Mouse (Mus musculus) spleen, adult 2 months (tissue): ENCODE measurements around the gene Poldip3. TPM values are rescaled to one million over a fixed set of nuclear protein-coding genes. Genes with fewer than 3 reads are reported as not detected.
A peak's percentile ranks its signal among the peaks of the same experiment; 100 is the strongest.
"Not testable (repeated sequence)": the region's sequence is repeated elsewhere in the genome, so short reads cannot be mapped to it uniquely, and the experiment has no call there.

Experiments
- DNase-seq, 2 experiments: peaks; one replicate each; pipeline versions ENCODE4 v3.0.0 to v3.0.0-alpha.2; 2012 to 2021; ENCODE audit warnings: low spot score in 2 of 2, low read depth in 1 of 2
- H3K27ac ChIP-seq: fragments of 200-500 bp; 2 replicates; pipeline ENCODE4 v1.5.1; 2012; ENCODE audit warnings: low read length, inconsistent platforms; ENCODE audit not compliant: insufficient read depth
- H3K27me3 ChIP-seq: fragments of 200-500 bp; 2 replicates; pipeline ENCODE4 v1.6.1; 2012; ENCODE audit warnings: mild to moderate bottlenecking, moderate library complexity, low read length, inconsistent platforms; ENCODE audit not compliant: control insufficient read depth, insufficient read depth
- H3K36me3 ChIP-seq: fragments of 200-500 bp; 2 replicates; pipeline ENCODE4 v1.6.1; 2012; ENCODE audit warnings: mild to moderate bottlenecking, low read length, inconsistent platforms; ENCODE audit not compliant: control insufficient read depth, insufficient read depth
- H3K4me1 ChIP-seq: fragments of 200-500 bp; 2 replicates; pipeline ENCODE4 v1.6.1; 2011; ENCODE audit warnings: inconsistent platforms; ENCODE audit not compliant: control insufficient read depth, insufficient read depth, insufficient read length
- H3K4me3 ChIP-seq: fragments of 200-500 bp; 2 replicates; pipeline ENCODE4 v1.5.1; 2011; ENCODE audit warnings: mild to moderate bottlenecking, inconsistent platforms; ENCODE audit not compliant: insufficient read depth, insufficient read length; ENCODE audit errors: extremely low read depth
- CTCF ChIP-seq: fragments of 200-500 bp; IDR thresholded peaks from 2 replicates; pipeline ENCODE4 v1.5.1; 2011; ENCODE audit warnings: mild to moderate bottlenecking, inconsistent platforms; ENCODE audit not compliant: insufficient read depth, insufficient read length, insufficient replicate concordance; ENCODE audit errors: extremely low read depth
- POLR2A ChIP-seq: fragments of 200-500 bp; IDR thresholded peaks from 2 replicates; pipeline ENCODE4 v1.6.1; 2011; ENCODE audit warnings: low read depth, low read length, inconsistent platforms
- WGBS: fragments of 180-500 bp; shearing (Covaris S2); methylation state at CpG from one replicate; pipeline ENCODE4 v1.1.7; 2018; 5-methylcytosine and 5-hydroxymethylcytosine counted together
- polyA plus RNA-seq: library from polyadenylated mRNA; depleted of rRNA; stranded (reverse); fragments of >200 nt; gene quantifications from 2 replicates; pipeline ENCODE4 v1.2.3, GENCODE M21; 2012

Poldip3 gene
- polyA plus RNA-seq, 1 experiment: 50.6 TPM

DNA sequence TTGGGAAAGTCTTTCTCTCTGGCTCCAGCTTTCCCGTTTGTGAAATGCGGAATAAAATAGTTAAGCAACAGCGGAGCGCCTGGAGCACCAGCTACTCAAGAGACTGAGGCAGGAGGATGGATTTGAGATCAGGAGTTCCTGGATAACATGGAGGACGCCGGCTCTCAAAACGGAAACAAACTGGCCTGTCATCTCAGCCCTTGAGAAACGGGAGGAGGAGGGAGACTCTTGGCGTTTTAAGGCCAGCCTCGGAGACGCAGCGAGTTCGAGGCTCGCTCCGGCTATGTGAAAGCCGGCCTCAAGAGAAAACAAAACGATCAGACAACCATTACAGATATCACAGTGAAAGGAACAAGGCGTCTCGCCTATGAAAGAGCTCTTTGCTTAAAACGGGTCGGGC lies 789 bp downstream of the Poldip3 start:
- TF ChIP-seq CTCF (no peak), POLR2A (no peak)
- Histone ChIP-seq H3K27me3 (no peaks in the 10 kb centered on the region), H3K36me3 (peaks cover 2% of the 10 kb centered on the region; the same call in 1 of the 2 replicates), H3K4me1 (peaks cover 2% of the 10 kb centered on the region; the same call in 1 of the 2 replicates), H3K4me3 (peak overlapping the region; percentile 100), H3K27ac (peak overlapping the region; percentile 100)
- no peak for DNase-seq
- 3% methylated on average over 21 of the region's 21 CpGs for WGBS

- Histone ChIP-seq H3K4me1 (peaks cover 2% of the 10 kb centered on the region; the same call in 1 of the 2 replicates), H3K36me3 (peaks cover 2% of the 10 kb centered on the region; the same call in 1 of the 2 replicates), H3K27me3 (no peaks in the 10 kb centered on the region), H3K4me3 (no peak overlapping the region), H3K27ac (no peak overlapping the region)
- WGBS: 68% methylated on average over 6 of the region's 6 CpGs
- TF ChIP-seq CTCF (no peak), POLR2A (no peak)
- peak in 1 of 2 experiments; percentile 19 for DNase-seq
Measured at GRCm38 (mm10) chr15:83145541-83145940, 3.6 kb downstream of the Poldip3 start.

GRCm38 (mm10) chr15:83142861-83143260 lies 6.3 kb downstream of the Poldip3 start:
- DNase-seq: no peak
- no peaks in the 10 kb centered on the region for H3K27me3 ChIP-seq
- peaks cover 2% of the 10 kb centered on the region; the same call in 1 of the 2 replicates for H3K4me1 ChIP-seq
- WGBS: 92% methylated on average over 5 of the region's 5 CpGs
- H3K36me3 ChIP-seq: peaks cover 6% of the 10 kb centered on the region
- H3K4me3 ChIP-seq: no peak overlapping the region
- no peak overlapping the region for H3K27ac ChIP-seq
- no peak for TF ChIP-seq POLR2A
- TF ChIP-seq CTCF: no peak

DNA sequence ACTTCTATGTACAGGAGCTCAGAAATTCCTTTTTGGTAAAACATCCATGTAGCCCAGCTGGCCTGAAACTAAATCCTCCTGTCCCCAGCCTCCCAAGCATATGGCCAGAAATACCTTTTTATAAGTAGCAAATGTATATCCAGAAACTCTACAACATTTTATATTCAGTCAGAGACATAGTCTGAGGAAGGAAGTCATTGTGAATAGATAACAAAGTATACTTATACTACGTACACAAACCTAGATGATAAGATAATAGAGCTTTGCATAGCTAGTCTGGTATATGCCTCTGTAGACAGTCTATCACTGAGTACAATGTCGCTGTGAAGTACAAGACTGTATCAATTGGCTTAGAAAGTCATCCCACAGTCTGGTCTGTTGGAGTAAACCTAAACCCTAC lies 13.5 kb downstream of the Poldip3 start:
- no peak for DNase-seq
- H3K36me3 ChIP-seq: peaks cover 56% of the 10 kb centered on the region
- TF ChIP-seq CTCF (no peak), POLR2A (no peak)
- H3K4me3 ChIP-seq: no peak overlapping the region
- H3K4me1 ChIP-seq: no peaks in the 10 kb centered on the region
- 75% methylated on average over 2 of the region's 2 CpGs for WGBS
- H3K27me3 ChIP-seq: no peaks in the 10 kb centered on the region
- no peak overlapping the region for H3K27ac ChIP-seq

GRCm38 (mm10) chr15:83134671-83135070 lies 14.5 kb downstream of the Poldip3 start:
- Histone ChIP-seq H3K27ac (no peak overlapping the region), H3K4me3 (no peak overlapping the region), H3K36me3 (peaks cover 62% of the 10 kb centered on the region), H3K4me1 (no peaks in the 10 kb centered on the region), H3K27me3 (no peaks in the 10 kb centered on the region)
- no peak for DNase-seq
- WGBS: 92% methylated on average over 6 of the region's 6 CpGs
- TF ChIP-seq POLR2A (no peak), CTCF (no peak)

DNA sequence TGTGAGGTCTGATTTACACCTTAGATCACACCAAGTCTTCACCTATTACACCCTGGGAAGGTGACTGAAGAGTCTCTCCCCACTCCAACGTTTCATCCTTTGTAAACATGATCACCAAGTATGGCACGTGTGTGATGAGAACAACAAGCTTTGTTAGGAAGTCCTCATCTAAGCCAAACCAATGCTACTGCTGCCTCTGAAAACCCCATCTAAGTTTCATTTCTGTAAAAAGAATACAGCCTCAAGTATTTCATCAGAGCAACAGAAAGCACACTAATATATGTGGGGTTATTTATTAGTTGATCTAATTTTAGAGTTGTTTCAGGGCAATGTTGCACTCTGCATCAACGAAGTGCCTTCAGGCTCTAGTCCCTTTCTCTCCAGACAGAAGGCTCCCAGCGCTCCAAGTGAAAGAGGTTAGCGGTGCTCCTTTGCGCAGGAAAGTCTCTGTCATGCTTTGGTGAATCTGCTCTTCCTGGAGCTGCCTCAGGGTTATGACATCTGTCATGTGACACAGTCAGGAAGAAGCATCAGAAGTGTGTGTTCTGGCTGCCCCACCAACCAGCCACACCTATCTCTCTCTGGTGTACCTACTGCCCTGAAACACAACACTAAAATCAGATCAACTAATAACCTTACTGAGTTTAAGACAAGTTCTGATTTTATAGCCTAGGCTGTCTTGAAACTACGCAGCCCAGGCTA lies 19.5 kb downstream of the Poldip3 start:
- no peak for DNase-seq
- Histone ChIP-seq H3K27me3 (no peaks in the 10 kb centered on the region), H3K4me3 (no peak overlapping the region), H3K27ac (no peak overlapping the region), H3K36me3 (peaks cover 71% of the 10 kb centered on the region), H3K4me1 (no peaks in the 10 kb centered on the region)
- TF ChIP-seq POLR2A (no peak), CTCF (no peak)
- 88% methylated on average over 7 of the region's 7 CpGs for WGBS

DNA sequence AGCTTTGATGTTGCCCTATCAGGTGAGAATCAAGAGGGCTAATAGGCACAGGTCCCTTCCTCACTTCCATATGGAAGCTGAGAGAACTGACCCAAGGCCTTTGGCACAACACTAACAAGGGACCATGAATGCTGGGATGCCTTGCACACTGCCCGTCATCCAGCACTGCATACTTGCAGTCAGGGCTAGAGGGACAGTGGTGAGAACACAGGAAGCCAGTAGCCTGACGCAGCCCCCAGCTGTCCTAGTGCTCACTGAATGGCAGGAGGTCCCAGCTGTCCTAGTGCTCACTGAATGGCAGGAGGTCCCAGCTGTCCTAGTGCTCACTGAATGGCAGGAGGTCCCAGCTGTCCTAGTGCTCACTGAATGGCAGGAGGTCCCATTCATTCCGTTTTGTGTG lies 22.1 kb downstream of the Poldip3 start:
- H3K27me3 ChIP-seq, H3K4me1 ChIP-seq, H3K4me3 ChIP-seq, H3K27ac ChIP-seq, DNase-seq: not testable (repeated sequence)
- peaks cover 49% of the 10 kb centered on the region for H3K36me3 ChIP-seq
- WGBS: 98% methylated on average over 3 of the region's 3 CpGs

GRCm38 (mm10) chr15:83126582-83126981 lies 22.6 kb downstream of the Poldip3 start:
- Histone ChIP-seq H3K36me3 (peaks cover 45% of the 10 kb centered on the region), H3K4me3 (no peak overlapping the region), H3K4me1 (no peaks in the 10 kb centered on the region; the same call in 1 of the 2 replicates), H3K27ac (no peak overlapping the region), H3K27me3 (no peaks in the 10 kb centered on the region)
- WGBS: 96% methylated on average over 9 of the region's 9 CpGs
- DNase-seq: no peak
- TF ChIP-seq POLR2A (no peak), CTCF (no peak)
